ENCODE assay signal across 25 mouse cellular contexts in genomic region chr9:117059586-117059985, GRCm38 (mm10).
DNase-seq lines count a peak whose midpoint lies in the region; ATAC-seq and TF ChIP-seq lines count a peak whose summit lies in the region.
"Had no signal": no experiment of that assay in that cellular context is flagged by ENCODE, and none has a peak within 500 bp of the region (broad histone marks: within the 10 kb centered on the region; RNA-seq: fewer than 3 reads in every experiment).

No protein-coding gene starts in this region.

- no peak overlapping the region for H3K27ac ChIP-seq in liver, adult 2 months (replicated peaks; ENCODE audit: insufficient read depth, low read depth, low read length)
- no peak overlapping the region for H3K27ac ChIP-seq in liver, embryonic 11.5 days (ENCODE audit: low read depth, low read length)
- H3K27ac ChIP-seq in forebrain, embryonic 10.5 days: no peak overlapping the region
- H3K27ac ChIP-seq: embryonic facial prominence, embryonic 12.5 days; forebrain, embryonic 12.5 days; hindbrain, embryonic 15.5 days; intestine, embryonic 15.5 days; limb, embryonic 12.5 days; liver, embryonic 14.5 days; midbrain, embryonic 15.5 days; neural tube, embryonic 12.5 days had no signal

- WGBS in liver, adult 2 months: 84% methylated on average over 1 of the region's 1 CpGs
- 94% methylated on average over 1 of the region's 1 CpGs for WGBS in liver, embryonic 11.5 days
- 96% methylated on average over 1 of the region's 1 CpGs for WGBS in forebrain, embryonic 10.5 days

- H3K79me2 ChIP-seq in liver, adult 2 months (ENCODE audit: control insufficient read depth, insufficient read depth, low read length): no peaks in the 10 kb centered on the region

- no peaks in the 10 kb centered on the region for H3K36me3 ChIP-seq in liver, adult 2 months (ENCODE audit: control insufficient read depth, insufficient read depth, low read length)
- H3K36me3 ChIP-seq in liver, embryonic 11.5 days (ENCODE audit: control insufficient read depth, insufficient read depth, low read length): no peaks in the 10 kb centered on the region
- H3K36me3 ChIP-seq in forebrain, embryonic 10.5 days (replicated peaks): no peaks in the 10 kb centered on the region
- H3K36me3 ChIP-seq: embryonic facial prominence, embryonic 12.5 days; forebrain, embryonic 12.5 days; hindbrain, embryonic 15.5 days; intestine, embryonic 15.5 days; limb, embryonic 12.5 days; midbrain, embryonic 15.5 days; neural tube, embryonic 12.5 days had no signal

- H3K9ac ChIP-seq in liver, adult 2 months (ENCODE audit: low read depth, low read length): no peak overlapping the region
- no peak overlapping the region for H3K9ac ChIP-seq in liver, embryonic 11.5 days (ENCODE audit: low read depth, low read length)
- H3K9ac ChIP-seq: embryonic facial prominence, embryonic 12.5 days; forebrain, embryonic 12.5 days; hindbrain, embryonic 15.5 days; intestine, embryonic 15.5 days; limb, embryonic 12.5 days; liver, embryonic 14.5 days; lung, embryonic 14.5 days; midbrain, embryonic 15.5 days; neural tube, embryonic 12.5 days had no signal

- H3K4me2 ChIP-seq in liver, embryonic 11.5 days: no peak overlapping the region
- H3K4me2 ChIP-seq: embryonic facial prominence, embryonic 12.5 days; forebrain, embryonic 12.5 days; hindbrain, embryonic 15.5 days; intestine, embryonic 15.5 days; limb, embryonic 12.5 days; lung, embryonic 14.5 days; midbrain, embryonic 15.5 days; neural tube, embryonic 12.5 days had no signal

- peak; percentile 1 for DNase-seq in liver, adult 2 months (ENCODE audit: extremely low read depth, low read depth, low spot score)
- DNase-seq in liver, embryonic 11.5 days (ENCODE audit: low spot score): no peak
- peak; percentile 59 for DNase-seq in gastrocnemius, postnatal 14 days
- DNase-seq in heart, postnatal 14 days: peak; percentile 34 to 48
- DNase-seq in forebrain, embryonic 10.5 days (ENCODE audit: extremely low spot score, low spot score): no peak
- no peak for DNase-seq in B cell, adult 2 months
- no peak for DNase-seq in retina, embryonic 14.5 days (ENCODE audit: low spot score)
- DNase-seq: adrenal gland, adult 2 months; cerebellum, adult 11-12 months; cerebellum, postnatal 14 days; kidney, postnatal 36 days; layer of hippocampus, postnatal 36 days; lung, embryonic 14.5 days; lung, postnatal 4 days; retina, postnatal 1 day; right cerebral cortex, postnatal 25 days; thymus, postnatal 14 days had no signal

- H3K9me3 ChIP-seq in liver, embryonic 11.5 days (ENCODE audit: control insufficient read depth, low read length): no peaks in the 10 kb centered on the region
- H3K9me3 ChIP-seq in forebrain, embryonic 10.5 days: no peaks in the 10 kb centered on the region
- H3K9me3 ChIP-seq: embryonic facial prominence, embryonic 12.5 days; forebrain, embryonic 12.5 days; hindbrain, embryonic 15.5 days; intestine, embryonic 15.5 days; limb, embryonic 12.5 days; midbrain, embryonic 15.5 days; neural tube, embryonic 12.5 days had no signal

- no peaks in the 10 kb centered on the region for H3K4me1 ChIP-seq in liver, adult 2 months (ENCODE audit: control insufficient read depth, insufficient read depth, low read length)
- H3K4me1 ChIP-seq in liver, embryonic 11.5 days (replicated peaks; ENCODE audit: control insufficient read depth, insufficient read depth, low read length): no peaks in the 10 kb centered on the region
- no peaks in the 10 kb centered on the region for H3K4me1 ChIP-seq in forebrain, embryonic 10.5 days
- H3K4me1 ChIP-seq: forebrain, embryonic 12.5 days; hindbrain, embryonic 15.5 days; intestine, embryonic 15.5 days; midbrain, embryonic 15.5 days had no signal

- TF ChIP-seq CTCF in liver, adult 2 months (IDR thresholded peaks at IDR 0.05; ENCODE audit: low read depth, low read length): no peak

- H3K27me3 ChIP-seq in liver, adult 2 months (ENCODE audit: control insufficient read depth, insufficient read depth, low read length): no peaks in the 10 kb centered on the region
- H3K27me3 ChIP-seq in liver, embryonic 11.5 days (replicated peaks; ENCODE audit: control insufficient read depth, insufficient read depth, low read length): no peaks in the 10 kb centered on the region
- H3K27me3 ChIP-seq in forebrain, embryonic 10.5 days (ENCODE audit: poor library complexity, severe bottlenecking): no peaks in the 10 kb centered on the region
- H3K27me3 ChIP-seq: embryonic facial prominence, embryonic 12.5 days; forebrain, embryonic 12.5 days; hindbrain, embryonic 15.5 days; intestine, embryonic 15.5 days; limb, embryonic 12.5 days; midbrain, embryonic 15.5 days; neural tube, embryonic 12.5 days had no signal

- ATAC-seq in liver, embryonic 11.5 days (replicated peaks; ENCODE audit: low FRiP score): no peak
- ATAC-seq: intestine, embryonic 15.5 days; midbrain, embryonic 15.5 days had no signal

- intact Hi-C loops in gastrocnemius, postnatal 14 days (cut with DNase I; ENCODE audit: low total_unique reads): no loop called here
- intact Hi-C loops in heart, postnatal 14 days (cut with DNase I): loop anchor here (10.0 kb wide), 1 partner anchor 195 kb away; no protein-coding TSS in a partner anchor

- no peak overlapping the region for H3K4me3 ChIP-seq in liver, adult 2 months (ENCODE audit: insufficient read depth, low read depth, low read length)
- H3K4me3 ChIP-seq in liver, embryonic 11.5 days (ENCODE audit: low read depth, low read length): no peak overlapping the region
- no peak overlapping the region for H3K4me3 ChIP-seq in forebrain, embryonic 10.5 days
- H3K4me3 ChIP-seq: embryonic facial prominence, embryonic 12.5 days; forebrain, embryonic 12.5 days; hindbrain, embryonic 15.5 days; intestine, embryonic 15.5 days; limb, embryonic 12.5 days; midbrain, embryonic 15.5 days; neural tube, embryonic 12.5 days had no signal

- no peak for TF ChIP-seq POLR2A in liver, adult 2 months (IDR thresholded peaks at IDR 0.05; ENCODE audit: extremely low read depth, insufficient read depth, low read length)

Comparison
In these comparisons a context has a peak if more than half of its experiments do, and no peak if none do; other contexts are left out.
1. DNase-seq: peak in liver, adult 2 months (single experiment), gastrocnemius, postnatal 14 days (single experiment) and heart, postnatal 14 days (2 of 2); none in liver, embryonic 11.5 days (single experiment), forebrain, embryonic 10.5 days (single experiment), B cell, adult 2 months (0 of 2) and retina, embryonic 14.5 days (single experiment).